Mouse (Mus musculus) skeletal muscle tissue, adult 2 months (tissue): Measurements from ENCODE around the gene Rpap1.

Experiments used
- DNase-seq: peaks from one replicate; pipeline ENCODE4 v3.0.0-alpha.2; 2012; ENCODE audit warnings: low read depth, low spot score

Rpap1 gene

DNA sequence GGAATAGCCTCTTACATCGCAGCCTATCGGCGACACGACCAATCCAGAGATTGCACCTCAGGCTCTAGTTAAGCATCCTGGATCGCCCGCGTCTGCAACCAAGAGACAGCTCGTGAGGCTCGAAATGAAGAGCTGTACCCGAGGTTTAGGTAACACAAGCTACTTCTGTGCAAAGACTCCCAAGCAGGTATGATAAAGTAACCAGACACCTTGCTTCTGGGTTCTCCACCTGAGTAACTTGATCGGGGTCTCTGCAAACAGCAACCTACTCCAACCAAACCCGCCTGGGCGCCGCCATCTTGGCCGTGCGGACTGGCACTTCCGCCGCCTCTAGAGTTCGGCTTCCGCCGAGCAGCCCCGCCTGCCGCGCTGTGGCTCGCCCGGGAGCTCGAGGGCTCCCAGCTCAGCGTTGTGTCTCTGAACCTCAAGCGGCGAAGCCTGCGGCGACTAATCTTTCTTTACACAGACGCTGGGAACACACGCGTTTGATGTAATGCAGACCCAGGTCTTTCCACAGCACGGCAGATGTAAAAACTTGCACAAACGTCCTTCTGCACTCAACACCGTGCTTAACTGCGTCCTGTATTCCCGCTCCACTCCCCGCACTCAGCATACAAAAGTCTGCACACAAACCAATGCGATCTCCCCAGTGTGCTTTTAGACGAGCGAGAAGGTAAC, at the start of gene Rpap1:
Gene Rpap1 (minus strand): TSS at position 332 of the 678 bp plus-strand sequence.
- peak; percentile 61 for DNase-seq

DNA sequence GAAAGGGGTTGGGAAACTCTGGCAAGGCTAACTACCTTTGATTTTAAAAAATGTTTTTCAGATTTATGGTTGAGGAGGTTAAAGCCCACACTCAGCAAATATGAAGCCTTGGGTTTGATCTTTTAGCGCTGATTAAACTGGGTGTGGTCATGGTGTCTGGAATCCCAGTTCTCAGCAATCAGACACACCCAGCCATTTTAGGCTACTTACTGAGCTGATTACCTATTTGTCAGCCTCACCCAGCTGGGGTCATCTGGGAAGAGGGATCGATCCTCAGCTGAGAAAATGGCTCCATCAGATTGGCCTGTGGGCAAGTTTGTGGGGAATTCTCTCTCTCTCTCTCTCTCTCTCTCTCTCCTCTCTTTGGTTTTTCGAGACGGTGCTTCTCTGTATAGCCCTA, 46.9 kb upstream of the Rpap1 start:
- DNase-seq: no peak

GRCm38 (mm10) chr2:119830579-119830978, 43.2 kb upstream of the Rpap1 start:
- DNase-seq: no peak

DNA sequence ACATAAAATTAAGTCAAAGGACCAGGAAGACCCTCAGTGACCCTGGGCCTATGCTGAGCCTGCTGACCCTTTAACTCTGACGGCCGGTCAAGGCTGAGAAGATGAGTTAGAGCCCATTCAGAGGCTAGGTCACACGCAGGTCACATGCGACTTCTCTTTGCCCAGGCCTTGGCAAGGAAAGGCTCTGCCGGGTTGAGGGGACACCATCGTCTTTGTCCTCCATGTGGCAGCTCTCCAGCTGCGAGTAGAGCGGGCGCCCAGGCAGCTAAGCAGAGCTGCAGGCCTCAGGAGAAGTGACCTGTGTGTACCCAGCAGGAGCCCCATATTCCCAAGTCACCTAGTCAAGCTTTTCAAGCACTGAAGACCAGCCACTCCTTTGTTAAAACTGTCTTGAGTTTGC, 33.8 kb upstream of the Rpap1 start:
- no peak for DNase-seq

GRCm38 (mm10) chr2:119818668-119819272, 31.4 kb upstream of the Rpap1 start:
- no peak for DNase-seq

DNA sequence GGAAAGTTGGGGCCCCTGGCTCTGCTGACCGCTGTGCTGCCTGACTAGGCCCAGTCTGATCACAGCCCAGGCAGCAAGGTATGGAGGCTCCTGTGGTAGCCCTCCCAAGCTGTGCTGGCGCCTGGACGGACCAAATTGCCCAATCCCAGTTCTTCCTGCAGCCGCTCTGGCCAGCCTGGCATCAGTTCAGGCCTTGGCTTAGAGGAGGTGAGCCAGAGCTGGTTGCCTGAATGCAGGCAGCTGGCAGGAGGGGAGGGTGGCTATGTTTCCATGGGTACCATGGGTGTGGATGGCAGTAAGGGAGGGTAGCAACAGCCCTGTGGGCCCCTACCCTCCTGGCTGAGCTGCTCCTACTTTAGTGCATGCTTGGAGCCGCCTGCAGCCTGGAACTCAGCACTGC, 29.7 kb upstream of the Rpap1 start:
- no peak for DNase-seq

DNA sequence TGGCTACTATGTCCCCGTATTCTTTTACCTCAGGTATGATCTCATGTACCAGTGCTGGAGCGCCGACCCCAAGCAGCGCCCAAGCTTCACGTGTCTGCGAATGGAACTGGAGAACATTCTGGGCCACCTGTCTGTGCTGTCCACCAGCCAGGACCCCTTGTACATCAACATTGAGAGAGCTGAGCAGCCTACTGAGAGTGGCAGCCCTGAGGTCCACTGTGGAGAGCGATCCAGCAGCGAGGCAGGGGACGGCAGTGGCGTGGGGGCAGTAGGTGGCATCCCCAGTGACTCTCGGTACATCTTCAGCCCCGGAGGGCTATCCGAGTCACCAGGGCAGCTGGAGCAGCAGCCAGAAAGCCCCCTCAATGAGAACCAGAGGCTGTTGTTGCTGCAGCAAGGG, 29.3 kb upstream of the Rpap1 start:
- DNase-seq: no peak

DNA sequence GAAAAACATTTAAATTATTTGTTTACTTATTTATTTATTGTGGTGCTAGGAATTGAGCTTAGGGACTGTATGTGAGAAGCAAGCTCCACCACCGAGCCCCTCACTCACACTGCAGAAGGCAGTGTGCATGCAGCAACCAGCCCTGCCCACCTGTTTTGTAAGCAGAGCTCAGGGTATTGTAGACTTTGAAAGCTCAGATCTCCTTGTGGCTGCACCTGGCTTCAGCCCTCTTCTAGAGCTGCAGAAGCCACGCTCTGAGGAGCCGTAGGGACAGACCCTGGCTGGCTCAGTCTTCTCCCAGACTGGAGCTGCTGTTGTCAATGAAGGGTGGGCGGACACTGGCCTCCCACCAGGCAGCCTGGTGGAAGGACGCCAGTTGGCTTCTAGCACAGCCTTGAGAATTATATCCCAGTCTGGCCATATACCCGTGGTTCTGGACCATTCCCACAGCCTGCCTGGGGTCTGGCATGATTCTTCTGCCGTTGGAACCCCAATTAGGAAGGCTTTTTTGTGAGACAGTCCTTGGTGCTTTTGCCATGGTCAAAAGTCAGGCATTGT, 27.1 kb upstream of the Rpap1 start:
- no peak for DNase-seq

DNA sequence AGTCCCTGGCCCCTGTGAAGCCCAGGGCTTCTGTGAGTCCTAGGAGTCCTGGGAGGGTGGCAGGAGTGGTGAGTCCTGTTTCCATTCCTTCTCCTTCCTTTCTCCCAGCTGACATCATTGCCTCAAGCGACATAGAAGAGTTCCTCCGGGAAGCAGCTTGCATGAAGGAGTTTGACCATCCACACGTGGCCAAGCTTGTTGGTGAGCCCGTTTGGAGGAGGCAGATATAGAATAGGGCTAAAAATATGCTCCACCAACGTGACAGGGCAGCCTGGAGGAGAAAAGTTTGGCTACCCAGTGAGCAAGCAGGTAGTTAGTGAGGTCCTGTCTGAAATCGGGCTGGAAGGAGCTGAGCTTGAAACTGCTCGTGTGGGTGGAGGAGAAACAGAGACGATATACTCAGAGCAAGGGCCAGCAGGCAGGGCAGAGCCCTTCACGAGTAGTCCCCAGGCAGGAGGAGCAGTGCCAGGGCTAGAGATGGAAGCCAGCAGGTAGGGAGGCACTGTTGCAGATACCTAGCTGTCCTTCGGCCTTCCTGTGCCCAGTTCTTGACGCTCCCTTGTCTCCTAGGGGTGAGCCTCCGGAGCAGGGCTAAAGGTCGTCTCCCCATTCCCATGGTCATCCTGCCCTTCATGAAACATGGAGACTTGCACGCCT, 24.3 kb upstream of the Rpap1 start:
- no peak for DNase-seq

DNA sequence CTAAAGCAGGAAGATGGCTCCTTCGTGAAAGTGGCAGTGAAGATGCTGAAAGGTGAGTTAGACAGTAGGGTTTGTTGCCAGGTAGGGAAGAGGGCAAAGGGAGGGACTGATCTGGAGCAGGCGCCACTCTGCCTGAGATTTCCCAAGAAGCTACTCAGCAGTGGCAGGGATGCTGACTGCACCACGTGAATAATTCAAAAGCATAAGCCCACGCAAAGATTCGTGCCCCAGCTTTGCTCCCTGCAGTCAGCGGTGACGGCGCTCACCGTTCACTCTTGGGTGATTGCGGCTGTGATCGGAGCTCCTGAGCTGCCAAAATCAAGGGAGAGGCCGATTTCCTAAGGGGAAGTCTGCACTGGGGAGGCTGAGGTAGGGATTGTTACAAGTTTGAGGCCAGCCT, 23.6 kb upstream of the Rpap1 start:
- no peak for DNase-seq

DNA sequence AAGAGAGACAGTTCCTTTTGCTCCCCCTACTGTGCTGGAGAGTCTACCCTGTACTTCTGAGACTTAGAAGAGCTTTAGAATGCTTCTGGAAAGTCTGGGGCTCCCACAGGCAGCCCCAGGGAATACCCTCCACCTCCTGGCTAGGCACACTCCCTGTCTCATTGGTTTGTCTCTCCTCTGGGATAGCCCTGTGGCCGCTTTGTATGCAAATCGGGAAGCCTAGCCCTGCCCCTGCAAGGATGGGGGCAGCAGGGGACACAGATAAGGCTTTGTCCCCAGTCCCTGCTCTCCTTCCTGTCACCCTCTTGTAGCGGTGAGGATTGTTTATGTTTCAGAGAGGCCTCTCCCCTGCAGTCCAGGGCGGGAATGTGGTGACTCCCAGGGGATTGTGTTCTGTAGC, 21.5 kb upstream of the Rpap1 start:
- DNase-seq: no peak

DNA sequence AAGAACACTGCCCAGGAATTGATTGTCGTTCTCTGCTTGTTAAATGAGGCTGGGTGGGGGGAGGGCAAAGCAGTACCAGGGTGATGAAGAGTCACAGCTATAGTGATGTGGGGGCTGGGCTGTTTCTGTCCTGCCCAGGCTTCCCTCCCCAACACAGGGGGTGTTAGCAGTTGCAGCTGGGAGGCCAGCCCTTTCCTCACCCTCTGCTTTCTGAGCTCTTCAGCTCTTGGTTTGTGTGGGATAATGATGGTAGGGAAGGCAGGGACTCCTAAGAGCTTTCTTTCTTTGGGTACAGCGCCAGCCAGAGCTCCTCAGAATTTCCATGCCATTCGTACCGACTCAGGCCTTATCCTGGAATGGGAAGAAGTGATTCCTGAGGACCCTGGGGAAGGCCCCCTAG, 21.1 kb upstream of the Rpap1 start:
- DNase-seq: no peak

DNA sequence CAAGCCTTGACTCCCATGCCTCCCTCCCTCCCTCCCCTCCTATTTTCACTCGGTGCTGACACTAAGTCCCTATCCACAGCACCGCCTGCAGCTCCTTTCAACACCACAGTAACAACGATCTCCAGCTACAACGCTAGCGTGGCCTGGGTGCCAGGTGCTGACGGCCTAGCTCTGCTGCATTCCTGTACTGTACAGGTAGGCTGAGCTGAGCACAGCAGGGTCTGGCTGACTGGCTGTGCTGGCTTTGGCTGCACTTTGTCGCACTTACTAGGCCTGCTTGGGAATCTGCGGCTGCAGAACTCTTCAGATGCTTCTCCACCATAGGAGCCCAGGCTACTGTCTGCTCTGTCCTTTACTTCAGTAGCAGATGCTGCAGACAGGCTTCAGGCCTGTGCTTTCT, 18.2 kb upstream of the Rpap1 start:
- DNase-seq: no peak

DNA sequence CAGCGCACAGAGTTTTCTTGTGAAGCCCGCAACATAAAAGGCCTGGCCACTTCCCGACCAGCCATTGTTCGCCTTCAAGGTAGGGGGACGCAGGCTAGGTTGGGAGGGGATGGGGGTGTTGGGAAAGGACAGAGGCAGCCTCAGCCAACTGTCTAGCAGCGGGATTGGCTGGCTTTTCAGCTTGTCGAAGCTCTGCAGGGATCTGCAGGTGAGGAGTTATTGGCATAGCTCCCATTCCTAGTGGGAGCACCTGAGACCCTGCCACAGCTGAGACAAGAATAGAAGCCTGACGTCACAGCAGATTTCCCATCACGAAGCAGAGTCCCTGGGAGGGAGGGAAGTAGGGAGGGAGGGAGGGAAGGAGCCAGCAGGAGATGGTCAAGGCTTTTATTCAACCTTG, 17.4 kb upstream of the Rpap1 start:
- no peak for DNase-seq

DNA sequence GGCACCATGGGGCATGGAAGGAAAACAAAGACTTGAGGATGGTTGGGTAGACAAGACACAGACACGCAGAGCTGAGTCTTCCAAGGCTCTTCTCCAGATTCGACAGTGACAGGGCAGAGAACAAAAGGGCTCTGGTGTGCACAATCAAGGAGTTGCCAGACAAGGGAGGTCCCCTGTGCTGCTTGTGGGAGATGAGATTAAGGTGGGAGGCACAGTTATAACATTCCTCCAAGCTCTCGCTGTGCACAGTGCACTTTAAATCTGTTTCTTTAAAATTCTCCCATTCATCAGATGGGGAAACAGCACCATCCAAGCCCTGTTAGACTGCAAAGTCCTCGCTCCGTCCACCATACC, 16.9 kb upstream of the Rpap1 start:
- no peak for DNase-seq

DNA sequence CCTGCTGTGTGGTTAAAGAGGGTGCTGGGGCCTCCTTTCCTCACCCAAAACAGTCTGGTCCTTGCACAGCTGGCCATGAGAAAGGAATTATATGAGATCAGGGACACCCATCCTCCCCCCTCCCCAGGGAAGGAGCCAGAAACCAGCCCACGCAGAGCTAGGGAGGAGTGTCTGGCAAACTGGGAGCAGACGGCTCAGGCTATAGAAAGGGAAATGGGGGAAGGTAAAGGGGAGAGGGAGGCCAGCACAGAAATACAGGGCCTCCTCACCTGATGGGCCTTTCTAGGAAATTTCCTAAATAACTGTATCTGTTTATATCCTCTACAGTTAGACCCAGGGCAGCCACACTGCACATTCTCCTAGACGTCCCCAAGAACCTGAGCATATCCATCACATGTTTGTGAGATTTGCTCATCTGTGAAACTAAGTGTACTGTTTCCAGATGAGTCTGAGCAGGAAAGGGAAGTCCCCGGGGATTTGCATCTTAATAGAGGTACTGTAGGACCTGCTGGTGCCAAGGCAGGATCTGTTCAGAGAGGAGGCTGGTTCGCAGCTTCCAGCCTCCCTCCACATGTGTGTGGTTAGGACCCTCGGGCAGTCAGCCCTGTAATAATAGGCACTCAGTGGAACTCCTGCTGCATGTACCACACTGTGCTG, 16.4 kb upstream of the Rpap1 start:
- no peak for DNase-seq

- DNase-seq: no peak
These were observed 15.7 kb upstream of the Rpap1 start for GRCm38 (mm10) chr2:119802767-119803617.

- no peak for DNase-seq
These were observed 13.8 kb upstream of the Rpap1 start for GRCm38 (mm10) chr2:119800876-119801846.

DNA sequence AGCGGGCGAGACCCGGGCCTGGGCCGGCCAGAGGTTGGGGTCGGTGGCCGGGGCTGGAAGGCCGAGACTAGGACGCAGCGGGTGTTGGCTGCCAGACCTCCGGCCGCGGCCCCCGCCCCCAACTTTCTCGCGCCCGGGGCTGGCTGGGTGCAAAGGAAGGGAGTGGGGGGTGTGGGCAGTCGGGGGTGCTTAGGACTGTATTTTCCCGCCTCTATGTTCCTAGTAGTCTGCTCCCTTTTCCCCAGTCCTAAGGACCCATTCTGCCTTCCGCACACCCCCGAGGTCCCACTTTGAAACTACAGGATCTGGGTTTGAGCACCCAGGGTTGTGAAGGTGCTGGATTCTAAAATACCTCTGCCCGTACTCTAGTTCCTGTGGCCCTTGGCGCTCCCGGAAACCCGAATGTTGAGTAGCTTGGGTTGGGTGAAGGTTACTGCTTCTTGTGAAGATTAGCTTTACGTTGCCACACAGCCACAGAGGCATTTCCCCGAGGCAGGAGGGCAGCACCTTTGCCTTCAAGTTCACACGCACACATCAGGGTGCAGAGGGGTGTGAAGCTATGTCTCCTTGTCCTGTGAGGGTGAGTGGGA, 12.7 kb upstream of the Rpap1 start:
- DNase-seq: no peak
